Mouse (Mus musculus): Measurements from ENCODE around the gene Pus1.

Gene Pus1

DNA sequence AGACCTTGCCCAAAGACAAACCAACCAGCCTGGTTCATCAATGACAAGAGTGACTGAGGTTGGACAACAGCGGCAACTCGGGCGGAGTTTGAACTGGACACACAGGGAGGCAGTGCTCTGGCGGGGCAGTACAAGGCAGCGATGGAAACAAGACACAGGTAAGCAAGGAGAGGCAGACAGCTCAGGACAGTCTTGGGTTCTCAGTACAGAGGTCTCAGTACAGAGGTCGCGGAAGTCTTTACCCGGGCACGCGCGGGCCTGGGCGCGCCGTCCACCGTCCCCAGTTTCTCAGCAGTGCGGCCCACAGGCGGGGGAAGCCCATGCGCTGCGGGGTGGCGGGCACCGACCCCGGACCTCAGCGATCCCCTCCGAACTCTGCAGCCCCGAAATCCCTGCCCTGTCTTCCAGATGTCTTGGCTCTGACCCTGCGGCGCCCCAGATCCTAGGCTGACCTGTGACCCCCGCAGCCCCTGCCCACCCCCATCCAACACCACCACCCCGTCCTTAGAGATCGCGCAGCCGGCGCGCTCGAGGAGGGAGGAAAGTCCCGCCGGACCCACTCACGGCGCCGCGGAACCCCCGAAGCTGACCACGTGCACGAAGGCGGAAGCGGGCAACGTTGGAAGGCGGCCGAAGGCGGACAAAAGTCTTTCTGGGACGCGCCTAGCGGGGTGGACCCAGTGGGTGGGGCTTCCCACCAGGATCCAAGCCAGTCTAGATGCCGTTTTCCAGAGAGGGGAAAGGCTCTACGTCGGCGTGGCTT, at the start of gene Pus1:
Gene Pus1, minus strand, starts transcription at position 662 of the 763 bp plus-strand sequence.
- DNase-seq = peak; percentile 96

DNA sequence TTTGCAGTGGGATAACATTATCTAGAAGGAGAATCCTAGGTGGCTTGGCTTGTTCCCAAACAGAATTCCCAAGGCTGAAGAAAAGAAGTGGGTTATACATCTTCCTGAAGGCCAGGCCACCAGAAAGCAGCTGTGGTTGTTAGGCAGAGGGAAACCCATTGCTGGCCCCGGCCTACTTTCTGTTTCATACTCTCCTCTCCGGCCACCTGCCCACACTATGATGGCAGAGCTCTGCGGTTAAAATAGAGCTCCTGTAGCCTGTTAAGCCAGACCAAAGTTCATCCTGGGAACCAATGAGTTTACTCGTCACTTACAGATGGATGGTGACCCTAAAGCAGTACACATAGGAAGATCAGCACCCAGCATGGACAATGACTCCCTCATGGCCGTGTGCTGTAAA, 47.1 kb upstream of the Pus1 start:
- no peak for DNase-seq

DNA sequence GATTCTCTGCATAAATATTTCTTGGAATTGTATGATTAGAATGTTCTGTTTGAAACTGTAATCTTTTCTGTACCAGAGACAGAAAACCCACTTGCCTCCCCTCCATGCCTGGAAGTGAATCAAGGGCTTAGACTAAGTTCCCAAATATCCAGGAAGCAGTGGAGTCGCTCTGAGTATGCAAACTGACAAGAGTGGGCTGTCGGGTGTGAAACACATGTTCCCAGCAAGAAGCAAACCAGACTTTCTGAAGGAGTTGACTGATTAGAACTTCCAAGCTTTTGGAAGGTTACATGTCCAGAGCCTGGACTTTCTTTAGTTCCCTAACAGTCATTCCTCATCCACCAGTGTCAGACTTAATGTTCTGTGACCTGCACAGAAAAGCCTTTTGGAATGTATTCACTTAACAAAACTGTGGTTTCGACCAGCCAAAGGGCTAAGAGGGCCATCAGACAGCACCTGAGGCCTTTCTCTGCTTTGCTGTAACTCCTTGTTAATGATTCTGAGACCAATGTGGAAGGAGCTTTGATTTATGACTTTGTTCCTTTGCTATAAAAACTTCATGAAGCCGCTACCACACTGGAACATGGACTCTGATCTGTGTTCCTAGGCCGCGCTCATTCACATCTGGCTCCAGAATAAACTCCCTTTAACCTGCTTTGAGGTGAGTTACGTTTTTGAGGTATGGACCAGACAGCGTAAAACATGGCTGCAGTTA, 46.5 kb upstream of the Pus1 start:
- DNase-seq = peak; percentile 44

DNA sequence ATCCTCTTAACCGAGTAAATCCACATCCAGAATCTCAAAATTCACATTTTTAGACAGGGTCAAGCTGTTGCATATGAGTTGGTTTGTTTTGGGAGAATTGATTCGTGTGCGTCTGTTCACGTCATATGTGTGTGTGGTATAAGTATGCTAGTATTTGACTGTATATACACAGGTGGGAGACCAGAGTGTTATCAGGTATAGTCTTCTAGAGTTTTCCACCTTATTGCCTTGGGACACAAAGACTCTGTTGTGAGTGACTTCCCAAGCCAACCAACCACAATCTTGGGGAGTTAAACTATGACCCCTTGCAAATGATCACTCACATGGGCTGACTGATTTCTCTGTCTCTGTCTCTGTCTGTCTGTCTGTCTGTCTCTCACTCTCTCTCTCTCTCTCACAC, 44.0 kb upstream of the Pus1 start:
- DNase-seq = no peak

GRCm38 (mm10) chr5:110809667-110810325, 29.3 kb upstream of the Pus1 start, which contains the start of gene Ulk1:
TSS of gene Ulk1 (minus strand) at chr5:110810097.
- DNase-seq = peak; percentile 100

GRCm38 (mm10) chr5:110808821-110809666, 28.6 kb upstream of the Pus1 start:
- DNase-seq = peak; percentile 59

- DNase-seq = peak; percentile 93
Observed at GRCm38 (mm10) chr5:110808061-110808631, 27.7 kb upstream of the Pus1 start.

DNA sequence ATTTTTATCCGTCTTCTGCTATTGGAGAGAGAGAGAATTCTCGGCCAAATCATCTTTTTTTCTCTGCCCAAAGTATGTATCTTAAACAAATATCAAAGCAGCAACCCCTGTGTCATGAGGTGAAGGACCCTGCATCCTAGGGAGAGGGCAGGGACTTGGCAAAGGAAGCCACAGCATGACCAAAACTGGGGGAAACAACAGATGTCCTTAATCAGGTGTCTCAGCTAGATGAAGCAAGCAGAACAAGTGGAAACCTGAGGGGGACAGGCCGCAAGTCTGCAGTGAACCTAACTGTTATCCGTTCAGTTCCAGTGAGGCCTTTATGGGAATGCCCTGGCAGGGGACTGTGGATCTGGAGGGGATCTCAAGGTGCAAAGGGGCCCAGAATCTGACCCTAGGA, 27.0 kb upstream of the Pus1 start:
- DNase-seq = no peak

- DNase-seq = no peak
Observed at GRCm38 (mm10) chr5:110806676-110807075, 26.2 kb upstream of the Pus1 start.

DNA sequence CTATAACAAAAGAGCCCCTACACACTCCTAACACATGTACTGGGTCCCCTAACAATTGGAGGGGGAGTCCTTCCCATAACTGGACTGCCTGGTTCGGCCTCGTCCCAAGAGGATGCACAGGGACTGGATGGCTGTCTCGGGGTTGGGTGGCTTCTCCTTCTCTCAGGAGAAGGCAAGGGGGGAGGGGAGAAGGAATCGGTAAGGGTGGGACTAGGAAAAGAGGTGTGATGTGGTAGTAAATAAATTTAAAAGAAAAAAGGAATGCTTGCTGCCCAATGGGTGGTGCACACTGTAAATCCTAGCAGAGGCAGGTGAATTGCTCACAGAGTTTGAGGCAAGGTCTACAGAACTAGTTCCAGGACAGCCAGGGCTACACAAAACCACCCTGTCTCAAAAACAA, 25.7 kb upstream of the Pus1 start:
- DNase-seq = no peak

- DNase-seq = no peak
Observed at GRCm38 (mm10) chr5:110804012-110804743, 23.7 kb upstream of the Pus1 start.

- DNase-seq = no peak
Observed at GRCm38 (mm10) chr5:110802809-110803208, 22.4 kb upstream of the Pus1 start.

GRCm38 (mm10) chr5:110802186-110802585, 21.7 kb upstream of the Pus1 start:
- no peak for DNase-seq

- no peak for DNase-seq
Observed at GRCm38 (mm10) chr5:110801036-110801624, 20.7 kb upstream of the Pus1 start.

DNA sequence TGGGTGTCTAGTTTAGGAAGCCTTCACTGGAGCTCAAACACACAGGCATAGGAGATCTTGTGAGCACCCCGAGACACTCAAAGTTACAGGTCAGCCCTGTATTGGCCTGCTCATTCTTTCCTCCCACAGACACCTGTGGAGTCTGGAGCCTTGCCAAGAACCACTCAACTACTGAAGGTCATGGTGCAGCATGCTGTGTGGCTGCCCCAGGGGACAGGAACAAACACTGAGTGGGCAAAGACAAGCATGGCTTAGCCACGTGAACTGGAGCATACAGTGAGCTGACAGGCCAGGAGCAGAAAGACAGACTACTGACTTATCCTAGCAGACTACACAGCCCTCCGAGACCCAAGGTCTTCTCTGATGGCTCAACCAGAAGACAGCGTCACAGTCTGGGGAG, 17.2 kb upstream of the Pus1 start:
- peak; percentile 63 for DNase-seq

DNA sequence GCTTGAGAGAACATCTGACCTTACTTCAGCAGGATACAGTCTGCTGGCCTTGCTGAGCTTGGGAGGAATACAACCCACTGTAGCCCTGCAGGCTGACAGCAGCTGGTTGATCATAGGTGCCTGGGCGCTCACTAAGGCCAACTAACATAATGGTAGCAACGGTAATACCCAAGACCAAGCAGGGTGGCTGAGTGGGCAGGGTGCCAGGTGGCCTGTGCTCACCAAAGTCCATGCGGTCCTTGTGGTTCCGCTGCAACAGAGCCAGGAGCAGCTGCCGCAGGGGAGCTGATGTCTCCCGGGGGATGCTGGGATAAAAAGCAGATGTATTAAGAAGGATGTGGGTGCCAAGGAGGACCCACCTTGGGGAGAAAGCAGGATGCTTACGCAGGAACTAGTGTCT, 13.9 kb upstream of the Pus1 start:
- peak; percentile 62 for DNase-seq

- peak; percentile 38 for DNase-seq
Observed at GRCm38 (mm10) chr5:110788684-110789083, 8.2 kb upstream of the Pus1 start.

GRCm38 (mm10) chr5:110786081-110786835, 5.8 kb upstream of the Pus1 start:
- DNase-seq = no peak

GRCm38 (mm10) chr5:110783150-110783549, 2.7 kb upstream of the Pus1 start:
- DNase-seq = no peak

DNA sequence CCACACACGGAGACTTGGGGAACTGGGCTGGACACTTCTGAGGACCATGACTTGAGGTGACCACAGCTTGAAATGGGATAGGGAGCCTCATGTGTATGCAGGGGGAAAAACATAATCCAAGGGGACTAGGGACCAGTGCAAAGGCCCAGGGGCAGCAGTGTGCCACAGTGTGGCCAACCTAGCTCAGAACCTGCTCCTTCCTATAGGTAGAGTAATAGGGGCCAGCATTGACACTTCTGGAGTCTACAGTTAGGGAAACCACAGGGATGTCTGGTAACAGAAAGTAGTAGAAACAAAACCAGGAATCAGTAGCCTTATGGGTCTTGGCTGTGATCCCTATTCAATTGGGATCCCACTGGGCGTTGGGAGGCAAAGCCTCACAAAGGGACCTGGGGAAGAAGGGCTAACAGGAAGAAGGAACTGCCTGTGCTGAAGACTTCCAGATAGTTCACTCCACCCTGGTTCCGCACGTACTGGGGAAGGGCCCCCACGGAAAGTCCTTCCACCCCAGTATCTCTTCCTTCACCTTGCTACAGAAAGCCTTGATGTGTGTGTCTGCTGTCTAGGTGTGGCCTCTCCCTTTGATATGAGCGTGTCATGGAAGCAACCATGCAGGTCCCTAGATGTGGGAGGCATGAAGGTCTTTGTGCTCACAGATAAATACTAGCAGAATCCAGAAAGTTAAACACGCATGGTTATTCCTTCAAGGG, 1.2 kb upstream of the Pus1 start:
- no peak for DNase-seq

Measured in kidney, adult 18-20 months (tissue).